Mouse (Mus musculus): Measurements from ENCODE around the gene Gm20747. TPM values are rescaled to one million over a fixed set of nuclear protein-coding genes. Genes with fewer than 3 reads are reported as not detected.
"Not testable (repeated sequence)": the region's sequence is repeated elsewhere in the genome, so short reads cannot be mapped to it uniquely, and the experiment has no call there.

The Gm20747 gene
- polyA plus RNA-seq (2012; rRNA removed) = not detected in 2 replicates
- polyA plus RNA-seq (2014; fragmentation: Nextera tagmentation; extraction: Ambion mirVana) = not detected in 2 replicates

- not testable (repeated sequence) for H3K9me3 ChIP-seq (ENCODE audit: control insufficient read depth, low read length); H3K9ac ChIP-seq (replicated peaks); H3K4me1 ChIP-seq (replicated peaks; ENCODE audit: control insufficient read depth in 2 of 2, insufficient read depth in 2 of 2, low read length in 1 of 2); H3K27me3 ChIP-seq (ENCODE audit: control insufficient read depth, insufficient read depth, low read length); ATAC-seq (ENCODE audit: insufficient read depth); H3K4me3 ChIP-seq (ENCODE audit: insufficient read depth in 1 of 2, low read depth in 2 of 2, low read length in 2 of 2); H3K27ac ChIP-seq; DNase-seq (ENCODE audit: low read depth in 3 of 3, low spot score in 3 of 3); H3K4me2 ChIP-seq (ENCODE audit: low read depth); H3K36me3 ChIP-seq (replicated peaks; ENCODE audit: control insufficient read depth, insufficient read depth, low read depth)
- WGBS (ENCODE audit: insufficient replicate concordance) = no CpG with 5 or more reads among the region's 3 CpGs
Observed at GRCm38 (mm10) chrY:53418191-53418590, at the start of gene Gm20747. Gm20747 (minus strand) TSS chrY:53418291.
